Mouse (Mus musculus) cerebellum, postnatal 25 days (tissue): ENCODE data around the gene Gpr19.

Experiments used
- DNase-seq, 2 experiments: peaks; one replicate each; pipeline ENCODE4 v3.0.0; 2021; ENCODE audit warnings: mixed read lengths in 2 of 2

The Gpr19 gene

DNA sequence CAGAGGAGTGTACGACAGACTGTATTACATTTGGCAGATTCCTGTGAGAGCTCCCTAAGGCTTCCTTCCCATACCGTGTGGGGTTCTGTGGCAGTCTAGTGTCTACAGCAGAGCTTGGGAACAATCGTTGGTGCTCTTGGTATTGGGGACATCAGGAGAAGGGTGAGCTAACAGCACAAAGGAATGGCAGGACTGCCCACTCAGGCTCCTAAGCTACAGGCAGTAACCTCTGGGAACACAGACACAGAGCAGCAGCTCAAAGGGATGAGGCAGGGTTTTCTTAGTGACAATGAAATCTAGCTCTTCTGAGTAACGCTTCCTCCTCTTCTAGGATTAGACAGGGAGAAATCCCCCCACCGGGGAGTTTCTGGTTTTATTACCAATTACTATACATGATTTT, 11.4 kb downstream of the Gpr19 start:
- peak; percentile 52 to 63 for DNase-seq

DNA sequence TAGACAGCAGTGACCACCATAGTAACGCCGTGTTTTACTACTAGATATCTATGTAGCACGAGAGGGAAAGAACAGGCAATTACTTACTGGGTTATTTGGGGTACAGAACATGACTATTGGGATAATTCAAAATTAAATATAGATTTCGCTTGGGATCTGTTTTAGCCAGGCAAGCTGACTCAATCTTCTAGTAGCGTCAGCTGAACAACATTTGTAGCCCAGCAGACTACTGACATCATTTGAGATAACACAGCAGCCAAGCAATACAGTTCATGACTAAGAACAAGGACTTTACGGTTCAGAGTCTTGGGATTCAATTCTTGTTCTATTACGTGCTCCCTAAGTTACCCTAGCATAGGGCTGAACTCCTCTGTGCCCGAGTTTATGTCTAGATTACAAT, 11.9 kb downstream of the Gpr19 start:
- DNase-seq: no peak

DNA sequence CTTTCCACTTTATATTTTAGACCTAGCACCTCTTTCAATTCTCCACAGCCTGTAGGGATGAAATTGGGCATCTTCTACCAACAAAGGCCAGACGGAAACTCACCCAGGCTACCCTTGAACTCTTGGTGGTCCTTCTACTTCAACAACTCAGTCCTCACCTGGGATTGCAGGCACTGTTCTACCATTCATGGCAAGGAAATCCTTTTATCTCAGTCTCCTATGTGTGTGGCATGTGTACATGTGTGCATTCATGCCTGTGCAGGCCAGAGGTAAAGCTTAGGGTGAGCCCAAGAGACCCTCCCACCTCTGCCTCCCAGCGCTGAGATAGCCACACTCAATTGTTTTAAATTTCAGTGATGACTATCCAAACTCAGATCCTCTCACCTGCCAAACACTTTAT, 12.9 kb downstream of the Gpr19 start:
- no peak for DNase-seq

DNA sequence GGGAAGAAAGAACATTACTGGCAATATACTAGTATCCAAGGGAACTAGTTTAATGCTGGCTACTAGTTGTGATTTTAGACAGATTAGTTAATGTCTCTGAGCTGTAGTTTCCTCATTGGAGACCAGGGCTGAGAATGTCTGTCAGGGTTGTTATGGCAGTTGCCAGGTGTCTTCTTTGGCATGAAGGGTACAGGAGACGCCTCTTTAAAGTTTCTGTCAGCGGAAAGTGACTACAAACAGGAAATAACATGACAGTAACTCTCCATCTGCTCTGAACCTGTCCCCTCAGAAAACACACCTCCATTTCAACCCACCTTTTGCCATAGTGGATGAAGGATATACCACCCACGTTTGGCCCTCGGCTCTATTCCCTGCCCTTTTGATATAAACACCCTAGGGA, 14.7 kb downstream of the Gpr19 start:
- no peak for DNase-seq

DNA sequence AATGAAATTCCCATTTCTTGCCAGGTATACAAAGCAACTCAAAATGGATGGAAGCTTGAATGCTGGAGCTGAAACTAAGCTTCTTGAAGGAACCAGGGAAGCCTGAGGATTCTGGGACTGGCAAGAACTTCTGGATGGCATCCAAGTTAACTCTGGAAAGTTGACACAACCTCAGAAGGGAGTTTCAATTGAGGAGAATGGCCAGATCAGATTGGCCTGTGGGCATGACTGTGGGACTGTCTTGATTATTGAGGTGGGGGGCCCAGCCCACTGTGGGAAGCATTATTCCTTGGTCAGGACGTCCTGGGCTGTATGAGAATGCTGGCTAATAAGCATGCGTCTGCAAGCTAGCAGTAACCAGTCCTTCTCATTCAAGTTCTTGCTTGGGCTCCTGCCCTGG, 18.3 kb downstream of the Gpr19 start:
- no peak for DNase-seq

DNA sequence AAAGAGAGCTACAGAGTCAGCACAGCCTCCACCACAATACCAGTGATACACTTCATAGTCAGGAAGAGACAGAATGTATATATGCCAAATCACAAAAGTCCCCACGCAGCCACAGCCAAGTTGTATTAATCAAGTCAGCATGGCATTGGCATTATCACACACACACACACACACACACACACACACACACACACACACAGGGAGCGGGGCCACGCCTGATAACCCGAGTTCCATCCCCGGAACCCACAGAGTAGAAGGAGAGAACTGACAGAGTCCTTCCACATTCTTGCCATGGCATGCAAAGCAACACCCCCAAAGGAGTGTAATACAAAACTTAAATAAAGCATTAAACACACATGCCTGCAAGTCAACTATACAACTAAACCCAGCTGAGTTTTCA, 18.8 kb downstream of the Gpr19 start:
- no peak for DNase-seq

DNA sequence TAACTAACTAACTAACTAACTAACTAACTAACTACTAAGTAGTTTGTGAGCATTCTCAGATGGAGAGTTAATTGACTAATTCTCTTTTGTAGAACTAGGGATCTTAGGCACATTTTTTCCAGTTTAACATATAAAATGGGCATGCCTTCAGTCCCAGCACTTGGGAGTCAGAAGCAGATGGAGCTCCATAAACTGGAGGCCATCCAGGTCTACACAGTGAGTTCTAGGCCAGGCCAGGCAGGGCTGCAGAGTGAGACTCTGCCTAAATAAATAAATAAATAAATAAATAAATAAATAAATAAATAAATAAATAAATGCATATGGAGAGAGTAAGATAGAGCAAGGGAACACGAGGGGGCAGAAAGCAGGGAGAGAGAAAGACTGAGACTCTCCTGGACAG, 20.5 kb downstream of the Gpr19 start:
- peak; percentile 68 to 78 for DNase-seq

DNA sequence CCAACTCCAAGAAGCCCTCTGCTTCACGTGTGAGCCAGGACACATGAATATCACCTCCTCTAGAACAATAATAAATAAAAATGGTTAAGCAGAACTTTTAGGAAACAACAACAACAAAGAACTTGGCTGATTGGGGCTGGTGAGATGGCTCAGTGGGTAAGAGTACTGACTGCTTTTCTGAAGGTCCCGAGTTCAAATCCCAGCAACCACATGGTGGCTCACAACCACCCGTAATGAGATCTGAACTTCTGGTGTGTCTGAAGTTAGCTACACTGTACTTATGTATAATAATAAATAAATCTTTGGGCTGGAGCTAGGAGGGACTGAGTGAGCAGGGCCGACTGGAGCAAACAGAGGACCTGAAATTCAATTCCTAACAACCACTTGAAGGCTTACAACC, 21.1 kb downstream of the Gpr19 start:
- no peak for DNase-seq

DNA sequence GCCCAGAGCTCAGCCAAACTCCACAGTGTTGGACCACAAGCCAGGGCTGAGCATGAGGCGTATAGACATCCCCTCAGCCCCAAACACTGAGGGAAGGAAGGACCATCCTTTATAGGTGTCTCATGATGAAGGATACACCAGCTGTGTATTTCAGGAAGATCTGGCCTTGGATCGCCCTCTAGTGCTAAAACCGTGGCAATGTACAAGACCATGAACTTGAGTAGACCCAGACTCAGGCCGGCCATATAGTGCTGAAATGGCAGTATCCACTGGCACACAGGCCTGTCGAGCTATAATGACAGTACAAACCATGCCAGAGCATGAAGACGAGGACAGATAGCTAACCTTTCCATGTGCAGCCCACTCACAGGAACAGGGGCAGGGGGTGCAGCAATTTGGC, 21.6 kb downstream of the Gpr19 start:
- peak in 1 of 2 experiments; percentile 40 for DNase-seq

DNA sequence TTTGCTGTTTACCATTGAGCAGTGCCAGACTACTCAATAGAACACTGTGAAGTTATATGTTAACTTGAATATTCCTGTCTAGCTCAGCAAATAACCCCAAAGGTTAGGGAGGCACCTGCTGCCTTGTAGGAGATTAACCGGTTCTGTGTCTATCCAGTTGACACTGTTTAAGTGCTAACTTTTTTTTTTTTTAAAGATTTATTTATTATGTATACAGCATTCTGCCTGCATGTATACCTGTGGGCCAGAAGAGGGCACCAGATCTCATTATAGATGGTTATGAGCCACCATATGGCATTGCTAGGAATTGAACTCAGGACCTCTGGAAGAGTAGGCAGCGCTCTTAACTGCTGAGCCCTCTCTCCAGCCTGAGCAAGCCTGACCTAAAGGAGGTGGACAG, 25.4 kb downstream of the Gpr19 start:
- DNase-seq: no peak

DNA sequence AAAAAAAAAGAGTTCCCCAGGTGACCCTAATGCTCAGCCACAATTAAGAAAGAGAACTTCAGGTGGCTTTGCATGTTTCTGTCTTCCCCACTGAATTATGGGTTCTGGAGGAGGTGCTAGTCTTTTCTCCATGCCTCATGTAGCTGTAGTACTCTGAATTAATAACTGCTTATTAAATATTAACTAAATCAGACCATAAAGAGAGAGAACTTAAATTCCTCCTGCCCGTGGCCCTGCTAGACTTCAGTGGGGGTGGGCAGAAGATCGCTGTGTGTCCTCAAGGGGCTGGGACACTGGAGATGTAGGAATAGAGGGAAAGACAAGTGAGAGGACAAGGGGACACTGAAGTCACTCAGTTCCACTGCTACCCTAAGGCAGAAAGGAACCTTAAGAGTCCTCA, 26.1 kb downstream of the Gpr19 start:
- DNase-seq: no peak

DNA sequence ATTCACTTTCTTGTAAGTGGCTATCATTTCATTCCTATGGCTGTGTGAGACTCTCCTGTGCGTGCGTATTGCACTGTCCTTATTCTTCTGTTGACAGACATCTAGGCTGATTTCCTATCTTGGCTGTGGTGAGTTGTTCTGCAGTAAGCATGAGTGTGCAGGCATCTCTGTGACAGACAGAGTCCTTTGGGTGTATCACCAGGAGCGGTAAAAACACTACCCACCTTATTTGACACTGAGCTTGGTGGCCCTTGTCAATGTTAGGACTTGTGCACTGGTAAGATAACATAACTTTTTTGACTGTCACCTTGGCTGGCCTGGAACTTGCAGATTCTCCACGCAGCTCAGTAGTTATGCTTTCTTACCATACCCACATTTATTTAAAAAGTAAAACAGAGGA, 27.5 kb downstream of the Gpr19 start:
- no peak for DNase-seq

DNA sequence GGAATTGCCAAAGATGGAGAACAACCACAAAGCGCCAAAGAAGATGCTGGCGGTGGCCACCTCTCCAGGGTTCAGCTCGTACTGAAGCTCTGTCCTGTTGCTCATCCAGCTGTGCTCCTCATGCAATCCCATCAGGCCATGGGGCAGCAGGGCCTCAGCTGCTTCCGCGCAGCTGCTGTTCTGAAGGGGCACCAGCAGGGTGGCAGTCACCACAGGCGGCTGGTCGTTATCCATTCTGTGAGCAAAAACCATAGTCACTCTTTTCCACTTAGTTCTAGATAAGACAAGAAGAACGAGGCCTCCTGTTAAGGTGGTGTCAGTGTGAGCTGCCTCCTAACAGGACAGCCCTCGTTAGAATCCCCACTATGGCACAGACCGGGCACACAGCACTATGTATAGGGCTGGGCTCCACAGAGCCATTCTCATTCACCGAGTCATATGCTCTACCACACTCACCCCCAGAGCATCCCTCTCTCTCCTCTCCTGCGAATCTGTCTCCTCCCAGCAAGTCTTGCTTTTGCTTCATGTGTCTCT, 28.1 kb downstream of the Gpr19 start:
- no peak for DNase-seq

DNA sequence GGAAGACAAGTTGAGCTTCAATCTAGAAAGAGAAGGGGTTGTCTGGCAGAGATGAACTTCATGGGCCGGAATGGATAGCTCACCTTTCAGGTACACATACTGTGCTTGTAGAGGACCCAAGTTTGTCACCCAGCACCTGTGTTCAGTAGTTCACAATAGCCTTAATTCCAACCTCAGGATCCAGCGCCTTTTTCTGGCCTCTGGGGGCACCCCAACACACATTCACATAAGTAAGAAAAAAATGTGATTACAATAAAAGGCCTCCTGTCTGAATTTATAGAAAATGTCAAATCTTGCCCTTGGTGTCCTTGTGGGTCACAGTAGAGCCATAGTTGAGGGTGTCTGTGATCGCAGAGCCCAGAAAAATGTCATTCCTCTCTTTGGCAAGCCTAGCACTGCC, 31.1 kb downstream of the Gpr19 start:
- no peak for DNase-seq

DNA sequence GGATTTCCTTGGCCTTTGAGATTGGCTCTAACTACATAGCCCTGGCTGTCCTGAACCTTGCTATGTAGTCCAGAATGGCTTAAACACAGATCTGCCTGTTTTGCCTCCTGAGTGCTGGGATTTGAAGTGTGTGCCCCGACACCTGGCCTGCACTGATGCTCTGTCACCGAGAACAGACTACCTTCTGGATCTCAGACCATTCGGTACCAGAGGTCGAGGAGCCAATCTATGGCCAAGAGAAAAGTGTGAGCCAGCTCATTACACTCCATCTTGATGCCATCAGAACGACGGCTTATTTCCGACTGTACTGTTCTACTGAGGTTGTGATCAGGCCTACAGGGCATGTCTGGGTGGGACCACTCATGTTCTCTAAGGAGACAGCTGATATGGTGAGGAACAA, 32.3 kb downstream of the Gpr19 start:
- DNase-seq: no peak

DNA sequence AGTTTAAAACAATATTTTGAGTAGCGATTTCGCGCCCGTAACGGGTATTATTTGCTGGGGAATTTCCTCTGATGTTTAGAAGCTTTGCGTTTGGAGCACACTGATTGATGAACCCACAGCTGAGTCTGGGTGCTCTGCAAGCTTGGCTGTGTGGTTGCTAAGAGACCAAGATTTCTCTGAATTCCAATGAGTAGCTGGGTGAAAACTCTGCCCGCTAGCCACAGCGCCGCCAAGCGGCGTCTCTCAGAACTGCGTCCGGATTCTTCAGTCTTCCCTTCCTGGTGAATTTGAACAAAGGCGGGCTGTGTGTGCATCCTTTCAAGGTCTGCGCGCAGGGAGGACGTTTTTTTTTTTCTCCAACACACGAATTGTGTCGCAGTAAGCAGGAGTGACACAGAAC, 35.2 kb downstream of the Gpr19 start:
- DNase-seq: peak; percentile 98 to 99

DNA sequence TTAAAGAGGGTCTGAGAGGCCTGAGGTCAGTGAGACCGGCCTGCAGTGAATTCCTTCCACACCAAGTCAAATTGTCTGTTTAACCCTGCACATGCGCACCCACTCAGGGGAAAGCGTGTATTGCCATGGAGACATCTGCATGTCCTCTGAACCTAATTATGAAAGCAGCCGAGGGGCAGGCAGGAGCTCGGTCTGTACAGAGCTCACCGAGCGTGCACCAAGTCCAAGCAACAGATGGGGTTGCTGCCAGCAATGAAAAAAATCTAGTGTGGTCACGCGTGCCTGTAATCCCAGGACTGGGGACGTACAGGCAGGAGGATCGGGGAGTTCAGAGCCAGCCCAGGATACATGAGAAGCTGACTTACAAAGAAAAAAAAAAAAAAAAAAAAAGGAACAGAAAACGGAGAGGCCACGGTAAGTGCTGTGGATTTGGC, 35.7 kb downstream of the Gpr19 start:
- DNase-seq: peak in 1 of 2 experiments; percentile 40

DNA sequence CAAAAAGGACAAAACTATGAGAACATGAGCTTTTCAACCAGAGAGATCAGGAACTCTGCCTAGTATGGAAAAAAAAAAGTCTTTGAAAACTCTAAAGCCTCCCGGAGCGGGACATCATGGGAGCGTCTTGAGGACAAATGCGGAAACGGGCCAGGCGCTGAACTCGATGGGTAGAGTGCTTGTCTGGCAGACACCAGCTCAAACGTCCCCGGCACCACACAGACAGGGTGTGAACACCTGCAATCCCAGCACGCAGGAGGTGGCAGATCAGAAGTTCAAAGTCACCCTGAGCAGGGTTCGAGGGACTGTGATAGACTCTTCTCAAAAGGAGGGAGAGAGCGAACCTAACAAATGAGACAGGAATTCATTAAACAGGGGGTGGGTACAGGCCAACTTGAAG, 37.0 kb downstream of the Gpr19 start:
- DNase-seq: no peak

DNA sequence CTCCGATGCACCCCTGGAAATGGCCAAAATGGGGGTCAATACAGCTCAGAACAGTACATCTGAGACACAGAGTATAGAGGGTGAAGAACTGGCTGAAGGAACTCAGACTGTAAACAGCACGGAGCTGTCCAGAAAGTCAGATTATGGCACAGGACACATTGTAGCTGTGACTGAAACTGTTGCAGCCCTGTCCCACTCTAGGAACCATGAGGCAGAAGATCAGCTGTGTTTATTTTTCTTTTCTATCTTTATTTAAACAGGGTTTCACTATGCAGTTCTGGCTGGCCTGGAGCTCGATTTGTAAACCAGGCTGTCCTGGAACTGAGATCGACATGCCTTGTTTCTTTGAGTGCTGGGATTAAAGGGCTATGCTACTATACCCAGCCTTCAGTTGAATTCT, 38.1 kb downstream of the Gpr19 start:
- DNase-seq: no peak

DNA sequence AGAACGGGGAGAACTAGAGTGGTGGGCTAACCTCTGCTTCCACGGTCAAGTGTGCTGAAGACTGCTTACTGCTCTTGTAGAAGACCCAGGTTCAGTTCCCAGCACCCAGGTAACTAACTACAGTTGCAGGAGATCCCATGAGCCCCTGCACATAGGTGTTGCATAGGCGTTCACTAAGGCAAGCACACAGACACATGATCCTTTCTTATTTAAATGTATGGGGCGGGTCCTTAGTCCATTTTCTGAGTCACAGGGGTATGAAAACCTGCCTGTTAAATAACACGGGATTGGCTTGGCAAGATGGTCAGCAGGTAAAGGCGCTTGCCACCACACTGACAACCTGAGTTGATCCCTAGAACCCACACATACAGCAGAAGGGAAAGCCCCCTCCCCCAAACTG, 39.4 kb downstream of the Gpr19 start:
- DNase-seq: no peak

DNA sequence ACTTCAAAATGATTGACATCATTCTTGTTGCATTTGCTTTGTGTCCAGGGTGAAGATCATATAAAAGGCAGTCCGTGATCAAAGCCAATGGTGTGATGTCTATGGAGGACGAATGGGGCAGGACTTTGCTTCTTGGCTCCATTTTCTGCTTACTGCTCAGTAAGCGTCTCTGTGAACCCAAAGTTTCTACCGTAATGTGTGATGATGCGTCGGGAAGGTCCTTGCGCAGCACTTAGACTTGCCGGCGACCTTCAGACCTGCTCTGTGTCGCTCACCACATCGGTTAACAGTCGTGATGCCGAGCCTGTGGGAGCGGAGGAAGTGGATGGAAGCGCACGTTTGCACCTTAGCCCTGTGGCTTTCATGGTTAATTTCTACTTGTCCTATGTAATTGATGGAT, 42.5 kb downstream of the Gpr19 start:
- DNase-seq: no peak

DNA sequence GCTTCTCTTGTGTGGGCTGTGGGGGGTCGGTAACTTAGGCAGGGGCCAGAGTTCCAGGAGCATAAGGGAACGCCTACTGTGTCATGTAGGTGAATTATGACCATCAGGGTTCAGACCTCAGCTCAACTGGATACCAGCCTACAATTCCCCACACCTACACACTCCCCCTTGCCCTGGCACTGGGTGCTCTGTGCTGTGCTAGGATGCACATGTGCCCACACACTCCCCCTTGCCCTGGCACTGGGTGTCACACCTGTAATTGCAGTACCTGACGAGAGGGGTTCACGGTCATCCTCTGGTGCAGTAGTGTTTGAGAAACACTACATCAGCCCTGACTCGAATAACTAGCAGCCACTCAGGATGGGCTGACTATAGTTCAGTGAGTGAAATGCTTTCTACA, 43.6 kb downstream of the Gpr19 start:
- no peak for DNase-seq

DNA sequence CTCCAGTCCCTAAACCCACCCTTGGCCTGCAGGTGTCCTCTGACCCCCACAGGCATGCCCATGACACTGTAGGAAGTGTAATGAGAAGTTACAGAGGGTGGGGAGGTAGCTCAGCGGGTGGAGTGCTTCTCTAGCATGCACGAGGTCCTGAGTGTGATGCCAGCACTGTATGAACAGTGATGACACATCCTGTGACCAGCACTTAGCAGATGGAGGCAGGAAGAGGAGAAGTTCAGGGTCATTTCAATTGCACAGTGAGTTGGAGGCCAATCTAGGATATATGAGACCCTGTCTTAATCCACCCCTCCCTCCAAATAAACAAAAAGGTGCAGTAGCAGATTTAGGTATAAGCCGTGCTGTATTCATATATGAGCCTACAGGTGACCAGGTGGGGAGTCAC, 48.4 kb downstream of the Gpr19 start:
- DNase-seq: no peak

DNA sequence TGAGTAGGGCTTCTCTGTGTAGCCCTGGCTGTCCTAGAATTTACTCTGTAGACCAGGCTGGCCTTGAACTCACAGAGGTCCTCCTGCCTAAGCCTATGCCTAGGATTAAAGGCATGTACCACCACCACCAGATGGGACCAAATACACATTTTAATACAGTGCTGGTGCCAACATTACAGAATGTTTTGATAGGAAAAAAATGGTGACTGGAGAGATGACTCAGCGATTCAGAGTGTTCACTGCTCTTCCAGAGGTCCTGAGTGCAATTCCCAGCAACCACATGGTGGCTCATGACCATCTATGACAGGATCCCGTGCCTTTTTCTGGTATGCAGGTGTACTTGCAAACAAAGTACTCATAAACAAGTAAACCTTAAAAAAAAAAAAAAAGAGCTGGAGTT, 48.9 kb downstream of the Gpr19 start:
- DNase-seq: no peak

DNA sequence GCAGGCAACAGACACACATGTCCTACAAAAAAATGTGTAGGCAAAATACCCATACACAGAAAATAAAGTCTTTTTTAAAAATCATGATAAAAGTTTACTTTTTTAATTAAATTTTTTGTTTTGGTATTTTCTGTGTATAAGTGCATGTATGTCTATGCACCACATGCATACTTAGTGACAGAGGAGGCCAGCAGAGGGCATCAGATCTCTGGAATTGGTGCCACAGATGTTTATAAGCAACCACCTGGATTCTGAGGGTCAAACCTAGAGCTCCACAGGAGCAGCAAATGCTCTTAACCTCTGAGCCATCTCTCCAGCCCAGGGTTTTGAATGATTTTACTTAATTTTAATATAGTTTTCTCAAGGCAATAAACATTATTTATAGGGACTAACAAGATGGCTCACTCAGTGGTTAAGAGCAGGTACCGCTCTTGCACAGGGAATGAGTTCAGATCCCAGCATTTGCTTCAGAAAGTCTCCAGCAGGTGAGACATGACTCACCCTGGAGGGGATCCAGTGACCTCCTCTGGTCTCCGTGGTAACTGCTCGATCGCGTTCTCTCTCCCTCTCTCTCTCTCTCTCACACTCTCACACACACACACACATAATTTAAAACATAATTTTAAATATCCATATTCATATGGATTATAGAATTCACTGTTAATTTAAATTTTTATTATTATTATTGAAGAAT, 50.0 kb downstream of the Gpr19 start:
- peak; percentile 33 to 73 for DNase-seq
